Mouse (Mus musculus) CD4-positive, CD25-positive, alpha-beta regulatory T cell (primary cell): ENCODE results near the gene Ch25h. TPM values are rescaled to one million over a fixed set of nuclear protein-coding genes. Genes with fewer than 3 reads are reported as not detected.

Source experiments
- polyA plus RNA-seq: library from polyadenylated mRNA; unstranded; fragments of 100-300 nt; shearing (Covaris generic); gene quantifications from one replicate; pipeline ENCODE4 v1.2.1, GENCODE M21; 2017

The Ch25h gene
- polyA plus RNA-seq: not detected

GRCm38 (mm10) chr19:34474991-34475971, at the start of gene Ch25h:
Gene Ch25h, minus strand, starts transcription at chr19:34475164.

Other genes with a start within 250 kb of the Ch25h start
- not detected for gene Acta2, start 219.6 kb downstream of the Ch25h start, polyA plus RNA-seq
- gene Fas, start 184.5 kb downstream of the Ch25h start, polyA plus RNA-seq: 97.2 TPM
- gene Lipa, start 52.3 kb upstream of the Ch25h start, polyA plus RNA-seq: 93.8 TPM
- 32.6 TPM for gene Ifit2, start 75.5 kb upstream of the Ch25h start, polyA plus RNA-seq
- gene Ifit3, start 108.4 kb upstream of the Ch25h start, polyA plus RNA-seq: 33.0 TPM
- 101 TPM for gene Ifit1bl1, start 126.8 kb upstream of the Ch25h start, polyA plus RNA-seq
- 5.5 TPM for gene Ifit3b, start 132.8 kb upstream of the Ch25h start, polyA plus RNA-seq
- 1.0 TPM for gene Ifit1bl2, start 165.6 kb upstream of the Ch25h start, polyA plus RNA-seq
- gene Ifit1, start 165.7 kb upstream of the Ch25h start, polyA plus RNA-seq: 41.8 TPM